Comparison of ENCODE assay signal across 19 mouse cellular contexts in genomic region chr3:122402143-122402542, GRCm38 (mm10).
DNase-seq lines count a peak whose midpoint lies in the region; ATAC-seq and TF ChIP-seq lines count a peak whose summit lies in the region.
"Had no signal": no experiment of that assay in that cellular context is flagged by ENCODE, and none has a peak within 500 bp of the region (broad histone marks: within the 10 kb centered on the region; RNA-seq: fewer than 3 reads in every experiment).

No protein-coding gene starts in this region.

- H3K9me3 ChIP-seq in heart, embryonic 10.5 days, result no peaks in the 10 kb centered on the region
- H3K9me3 ChIP-seq in liver, postnatal 0 days (ENCODE audit: low read length), result no peaks in the 10 kb centered on the region
- no peaks in the 10 kb centered on the region for H3K9me3 ChIP-seq in liver, embryonic 11.5 days (ENCODE audit: control insufficient read depth, low read length)
- H3K9me3 ChIP-seq: embryonic facial prominence, embryonic 12.5 days; forebrain, embryonic 13.5 days; G1E; hindbrain, embryonic 12.5 days; kidney, embryonic 15.5 days; midbrain, embryonic 12.5 days had no signal

- TF ChIP-seq CTCF in liver, postnatal 0 days (IDR thresholded peaks at IDR 0.05; ENCODE audit: low read depth), result no peak

- no peak for TF ChIP-seq EP300 in liver, postnatal 0 days (IDR thresholded peaks at IDR 0.05; ENCODE audit: low read depth)

- peak overlapping the region; percentile 80 for H3K27ac ChIP-seq in heart, embryonic 10.5 days
- H3K27ac ChIP-seq in liver, postnatal 0 days (ENCODE audit: low read depth), result no peak overlapping the region
- no peak overlapping the region for H3K27ac ChIP-seq in liver, embryonic 11.5 days (ENCODE audit: low read depth, low read length)
- H3K27ac ChIP-seq: embryonic facial prominence, embryonic 12.5 days; forebrain, embryonic 13.5 days; hindbrain, embryonic 12.5 days; kidney, embryonic 15.5 days; layer of hippocampus, adult 2 months; midbrain, embryonic 12.5 days had no signal

- WGBS in heart, embryonic 10.5 days, result 21% methylated on average over 5 of the region's 5 CpGs
- WGBS in liver, postnatal 0 days (ENCODE audit: insufficient replicate concordance), result 49% methylated on average over 5 of the region's 5 CpGs
- 43% methylated on average over 5 of the region's 5 CpGs for WGBS in liver, embryonic 11.5 days

- H3K4me2 ChIP-seq in liver, postnatal 0 days (ENCODE audit: low read depth, low read length), result 0 out of 2 replicates have a peak overlapping the region, but pooled peaks have one; percentile 11
- H3K4me2 ChIP-seq in liver, embryonic 11.5 days, result no peak overlapping the region
- H3K4me2 ChIP-seq: embryonic facial prominence, embryonic 12.5 days; forebrain, embryonic 13.5 days; hindbrain, embryonic 12.5 days; kidney, embryonic 15.5 days; midbrain, embryonic 12.5 days had no signal

- H3K27me3 ChIP-seq in heart, embryonic 10.5 days (ENCODE audit: insufficient read depth, poor library complexity, severe bottlenecking), result no peaks in the 10 kb centered on the region; the same call in 1 of the 2 replicates
- no peaks in the 10 kb centered on the region for H3K27me3 ChIP-seq in liver, postnatal 0 days (ENCODE audit: insufficient read depth, low read length)
- no peaks in the 10 kb centered on the region for H3K27me3 ChIP-seq in liver, embryonic 11.5 days (replicated peaks; ENCODE audit: control insufficient read depth, insufficient read depth, low read length)
- no peaks in the 10 kb centered on the region for H3K27me3 ChIP-seq in splenic B cell, adult 2 months (ENCODE audit: control insufficient read depth, insufficient read depth, low read length, poor library complexity, severe bottlenecking)
- H3K27me3 ChIP-seq: embryonic facial prominence, embryonic 12.5 days; forebrain, embryonic 13.5 days; hindbrain, embryonic 12.5 days; kidney, embryonic 15.5 days had no signal

- H3K9ac ChIP-seq in liver, postnatal 0 days (replicated peaks), result no peak overlapping the region
- H3K9ac ChIP-seq in liver, embryonic 11.5 days (ENCODE audit: low read depth, low read length), result no peak overlapping the region
- H3K9ac ChIP-seq: embryonic facial prominence, embryonic 12.5 days; forebrain, embryonic 13.5 days; hindbrain, embryonic 12.5 days; kidney, embryonic 15.5 days; midbrain, embryonic 12.5 days had no signal

- no peak for ATAC-seq in liver, postnatal 0 days
- no peak for ATAC-seq in liver, embryonic 11.5 days (replicated peaks; ENCODE audit: low FRiP score)
- ATAC-seq: forebrain, embryonic 13.5 days had no signal

- no peaks in the 10 kb centered on the region for H3K36me3 ChIP-seq in heart, embryonic 10.5 days
- H3K36me3 ChIP-seq in liver, postnatal 0 days (replicated peaks; ENCODE audit: insufficient read depth, low read length), result no peaks in the 10 kb centered on the region
- H3K36me3 ChIP-seq in liver, embryonic 11.5 days (ENCODE audit: control insufficient read depth, insufficient read depth, low read length), result no peaks in the 10 kb centered on the region
- H3K36me3 ChIP-seq in splenic B cell, adult 2 months (ENCODE audit: control insufficient read depth, insufficient read depth, low read length, poor library complexity, severe bottlenecking), result no peaks in the 10 kb centered on the region
- H3K36me3 ChIP-seq: embryonic facial prominence, embryonic 12.5 days; G1E; hindbrain, embryonic 12.5 days; kidney, embryonic 15.5 days; midbrain, embryonic 12.5 days had no signal

- peaks cover 46% of the 10 kb centered on the region for H3K4me1 ChIP-seq in heart, embryonic 10.5 days
- H3K4me1 ChIP-seq in liver, postnatal 0 days (ENCODE audit: insufficient read depth), result peaks cover 9% of the 10 kb centered on the region
- peaks cover 10% of the 10 kb centered on the region for H3K4me1 ChIP-seq in liver, embryonic 11.5 days (replicated peaks; ENCODE audit: control insufficient read depth, insufficient read depth, low read length)
- H3K4me1 ChIP-seq: forebrain, embryonic 13.5 days; hindbrain, embryonic 12.5 days; midbrain, embryonic 12.5 days had no signal

- DNase-seq in heart, embryonic 10.5 days (ENCODE audit: low spot score), result no peak
- no peak for DNase-seq in heart, adult 11 months
- no peak for DNase-seq in liver, postnatal 0 days
- DNase-seq in liver, embryonic 11.5 days (ENCODE audit: low spot score), result no peak
- DNase-seq in brain, adult 2 months (ENCODE audit: low read depth, low spot score), result peak; percentile 70
- DNase-seq in splenic B cell, adult 2 months (ENCODE audit: low read depth, low spot score), result peak; percentile 26
- no peak for DNase-seq in left cerebral cortex, adult 18-20 months (ENCODE audit: low spot score in 2 of 2)
- DNase-seq in spleen, adult 12 weeks (ENCODE audit: low spot score), result no peak
- DNase-seq: adrenal gland, postnatal 14 days; cerebellum, postnatal 36 days; gastrocnemius, postnatal 10 days; lung, postnatal 10 days had no signal

- peak overlapping the region; percentile 32 for H3K4me3 ChIP-seq in heart, embryonic 10.5 days
- H3K4me3 ChIP-seq in liver, postnatal 0 days (ENCODE audit: low read depth, low read length), result no peak overlapping the region
- no peak overlapping the region for H3K4me3 ChIP-seq in liver, embryonic 11.5 days (ENCODE audit: low read depth, low read length)
- H3K4me3 ChIP-seq: embryonic facial prominence, embryonic 12.5 days; forebrain, embryonic 13.5 days; hindbrain, embryonic 12.5 days; kidney, embryonic 15.5 days; layer of hippocampus, adult 2 months; midbrain, embryonic 12.5 days had no signal

Comparison
In these comparisons a context has a peak if more than half of its experiments do, and no peak if none do; other contexts are left out.
1. DNase-seq: peak in brain, adult 2 months (single experiment) and splenic B cell, adult 2 months (single experiment); none in heart, embryonic 10.5 days (single experiment), heart, adult 11 months (single experiment), liver, postnatal 0 days (single experiment), liver, embryonic 11.5 days (single experiment), left cerebral cortex, adult 18-20 months (0 of 2) and spleen, adult 12 weeks (single experiment).